Mouse (Mus musculus) granulocyte monocyte progenitor cell, adult 5-6 weeks (primary cell): ENCODE data around the gene Sec24d. TPM values are rescaled to one million over a fixed set of nuclear protein-coding genes. Genes with fewer than 3 reads are reported as not detected.

Experiments used
- ATAC-seq: replicated peaks from 2 replicates; pipeline ENCODE4 v1.8.0; 2016; ENCODE audit warnings: mild to moderate bottlenecking, moderate TSS enrichment, inconsistent platforms; ENCODE audit not compliant: poor library complexity, severe bottlenecking
- total RNA-seq, 2 experiments: library from RNA; stranded (forward) in 1 of 2; stranded (reverse) in 1 of 2; fragments of 200-712, 200-1000 nt in 1 of 2; fragments of >200 nt in 1 of 2; fragmentation: Nextera tagmentation in 1 of 2; gene quantifications; 2 replicates each; pipeline ENCODE4 v1.2.3; 2014 to 2017

Sec24d gene
- total RNA-seq, 2 experiments from 2014 or later = 61.9 to 66.7 TPM

- ATAC-seq = peak; percentile 98
Observed at GRCm38 (mm10) chr3:123385486-123386156, 118.4 kb downstream of the Sec24d start, which contains the start of gene Mettl14. Gene Mettl14 (minus strand): TSS chr3:123386108.

- ATAC-seq = peak; percentile 18
Observed at GRCm38 (mm10) chr3:123386157-123386780, 119.0 kb downstream of the Sec24d start.

- no peak for ATAC-seq
Observed at GRCm38 (mm10) chr3:123391180-123391579, 123.9 kb downstream of the Sec24d start.

DNA sequence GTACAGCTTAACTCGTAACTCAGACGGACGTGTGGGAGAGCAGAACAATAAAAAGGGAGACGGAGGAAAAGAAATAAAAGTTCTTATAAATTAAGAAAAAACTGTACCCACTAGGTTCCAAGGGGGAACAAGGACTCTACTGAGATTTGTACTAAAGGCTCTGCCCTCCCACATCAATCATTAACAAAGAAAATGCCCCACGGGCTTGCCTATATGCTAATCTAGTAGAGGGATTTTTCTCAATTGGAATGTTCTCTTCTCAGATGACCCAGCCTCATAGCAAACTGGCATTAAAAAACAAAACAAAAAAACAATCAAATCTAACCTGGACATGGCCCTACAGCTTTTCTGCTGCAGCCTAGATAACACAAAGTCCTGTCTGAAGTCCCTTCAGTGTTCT, 128.4 kb downstream of the Sec24d start:
- ATAC-seq = no peak

- no peak for ATAC-seq
Observed at GRCm38 (mm10) chr3:123397562-123398481, 130.6 kb downstream of the Sec24d start.

GRCm38 (mm10) chr3:123404945-123405344, 137.7 kb downstream of the Sec24d start:
- ATAC-seq = no peak

GRCm38 (mm10) chr3:123411821-123412578, 144.7 kb downstream of the Sec24d start:
- no peak for ATAC-seq

GRCm38 (mm10) chr3:123413173-123413572, 145.9 kb downstream of the Sec24d start:
- no peak for ATAC-seq

Other genes starting within 250 kb of the Sec24d start
- not detected in 2 replicates for gene Myoz2, start 232.4 kb upstream of the Sec24d start, total RNA-seq (2014; fragmentation: Nextera tagmentation)
- not detected in 2 replicates for gene Myoz2, start 232.4 kb upstream of the Sec24d start, total RNA-seq (2017)
- 0.28 TPM in 1 of 2 replicates, not detected in the other for gene Synpo2, start 31.3 kb upstream of the Sec24d start, total RNA-seq (2014; fragmentation: Nextera tagmentation)
- gene Synpo2, start 31.3 kb upstream of the Sec24d start, total RNA-seq (2017) = not detected in 2 replicates
- 16.6 and 24.1 TPM in 2 replicates for gene Mettl14, start 118.7 kb downstream of the Sec24d start, total RNA-seq (2014; fragmentation: Nextera tagmentation)
- 20.7 and 21.7 TPM in 2 replicates for gene Mettl14, start 118.7 kb downstream of the Sec24d start, total RNA-seq (2017)
- gene Prss12, start 179.5 kb downstream of the Sec24d start, total RNA-seq (2014; fragmentation: Nextera tagmentation) = not detected in 2 replicates
- gene Prss12, start 179.5 kb downstream of the Sec24d start, total RNA-seq (2017) = not detected in 2 replicates